Comparison of ENCODE assay signal across 8 mouse cellular contexts in genomic region chr2:142967250-142967649, GRCm38 (mm10).
DNase-seq lines count a peak whose midpoint lies in the region; ATAC-seq and TF ChIP-seq lines count a peak whose summit lies in the region.

No protein-coding gene starts in this region.

- no peaks in the 10 kb centered on the region for H3K36me3 ChIP-seq in C2C12 (ENCODE audit: control insufficient read depth, insufficient read depth)
- H3K36me3 ChIP-seq in liver, postnatal 0 days (replicated peaks; ENCODE audit: insufficient read depth, low read length) = no peaks in the 10 kb centered on the region
- H3K36me3 ChIP-seq in neural tube, embryonic 15.5 days = no peaks in the 10 kb centered on the region

- no peak overlapping the region for H3K4me3 ChIP-seq in C2C12 (ENCODE audit: insufficient read depth, poor library complexity, severe bottlenecking)
- H3K4me3 ChIP-seq in liver, postnatal 0 days (ENCODE audit: low read depth, low read length) = no peak overlapping the region
- H3K4me3 ChIP-seq in neural tube, embryonic 15.5 days (replicated peaks) = no peak overlapping the region

- no peaks in the 10 kb centered on the region for H3K9me3 ChIP-seq in liver, postnatal 0 days (ENCODE audit: low read length)
- H3K9me3 ChIP-seq in neural tube, embryonic 15.5 days (replicated peaks) = no peaks in the 10 kb centered on the region

- no peak for ATAC-seq in liver, postnatal 0 days
- ATAC-seq in neural tube, embryonic 15.5 days (ENCODE audit: low FRiP score) = peak; percentile 63; the same call in 1 of the 2 replicates

- no peak overlapping the region for H3K27ac ChIP-seq in liver, postnatal 0 days (ENCODE audit: low read depth)
- H3K27ac ChIP-seq in neural tube, embryonic 15.5 days (replicated peaks) = no peak overlapping the region

- H3K4me2 ChIP-seq in liver, postnatal 0 days (ENCODE audit: low read depth, low read length) = no peak overlapping the region
- no peak overlapping the region for H3K4me2 ChIP-seq in neural tube, embryonic 15.5 days

- no peak overlapping the region for H3K9ac ChIP-seq in liver, postnatal 0 days (replicated peaks)
- H3K9ac ChIP-seq in neural tube, embryonic 15.5 days (replicated peaks) = no peak overlapping the region

- H3K79me2 ChIP-seq in C2C12 (ENCODE audit: control insufficient read depth, insufficient read depth) = no peaks in the 10 kb centered on the region

- peak; percentile 9 for TF ChIP-seq CTCF in C2C12 (IDR thresholded peaks at IDR 0.05; ENCODE audit: control insufficient read depth, insufficient read depth, insufficient read length)
- TF ChIP-seq CTCF in liver, postnatal 0 days (IDR thresholded peaks at IDR 0.05; ENCODE audit: low read depth) = peak; percentile 83

- H3K4me1 ChIP-seq in liver, postnatal 0 days (ENCODE audit: insufficient read depth) = no peaks in the 10 kb centered on the region
- no peaks in the 10 kb centered on the region for H3K4me1 ChIP-seq in neural tube, embryonic 15.5 days

- peak; percentile 85 for DNase-seq in NIH3T3 (ENCODE audit: low read depth)
- DNase-seq in cerebellum, adult 9-11 months = peak; percentile 43
- DNase-seq in frontal cortex, postnatal 25 days (ENCODE audit: low spot score in 2 of 2) = peak; percentile 49 to 56
- peak; percentile 67 to 76 for DNase-seq in kidney, postnatal 25 days
- DNase-seq in liver, postnatal 0 days = peak; percentile 54
- DNase-seq in urinary bladder, postnatal 36 days (ENCODE audit: low spot score in 2 of 2) = peak; percentile 17 to 32

- H3K79me3 ChIP-seq in C2C12 (ENCODE audit: low read depth) = no peaks in the 10 kb centered on the region

- no peaks in the 10 kb centered on the region for H3K27me3 ChIP-seq in C2C12 (ENCODE audit: control insufficient read depth, insufficient read depth, insufficient read length)
- no peaks in the 10 kb centered on the region for H3K27me3 ChIP-seq in liver, postnatal 0 days (ENCODE audit: insufficient read depth, low read length)
- H3K27me3 ChIP-seq in neural tube, embryonic 15.5 days (replicated peaks) = no peaks in the 10 kb centered on the region

- WGBS in liver, postnatal 0 days (ENCODE audit: insufficient replicate concordance) = 22% methylated on average over 4 of the region's 4 CpGs
- WGBS in neural tube, embryonic 15.5 days = 22% methylated on average over 4 of the region's 4 CpGs

- no peak overlapping the region for H3ac ChIP-seq in C2C12 (ENCODE audit: control insufficient read depth, insufficient read length, low read depth)

- TF ChIP-seq EP300 in liver, postnatal 0 days (IDR thresholded peaks at IDR 0.05; ENCODE audit: low read depth) = no peak

TF ChIP-seq in C2C12, 6 proteins besides CTCF, POLR2A, EP300 and RAD21:
- TF ChIP-seq USF1 (IDR thresholded peaks at IDR 0.05; ENCODE audit: low read depth) (no peak), FOSL1 (IDR thresholded peaks at IDR 0.05; ENCODE audit: insufficient read depth, low read length, poor library complexity, severe bottlenecking) (no peak), CEBPB (IDR thresholded peaks at IDR 0.05; ENCODE audit: low read depth) (no peak), MYOG (IDR thresholded peaks at IDR 0.05; ENCODE audit: control insufficient read depth, extremely low read depth, insufficient read length) (no peak), MAX (IDR thresholded peaks at IDR 0.05) (no peak), MYOD1 (IDR thresholded peaks at IDR 0.05; ENCODE audit: control insufficient read depth, insufficient read length, low read depth) (no peak)

Comparison
In these comparisons a context has a peak if more than half of its experiments do, and no peak if none do; other contexts are left out.
1. DNase-seq: peak in every context shown above with its lines; median percentile 85 in NIH3T3; 72 in kidney, postnatal 25 days; 54 in liver, postnatal 0 days; 52 in frontal cortex, postnatal 25 days; 43 in cerebellum, adult 9-11 months; 24 in urinary bladder, postnatal 36 days.